Mouse (Mus musculus) heart, postnatal 10 days (tissue): ENCODE measurements around the gene Cab39. TPM values are rescaled to one million over a fixed set of nuclear protein-coding genes. Genes with fewer than 3 reads are reported as not detected.
"Not testable (repeated sequence)": the region's sequence is repeated elsewhere in the genome, so short reads cannot be mapped to it uniquely, and the experiment has no call there.

Experiments
- DNase-seq, 2 experiments: peaks; one replicate each; pipeline ENCODE4 v3.0.0; 2021
- intact Hi-C: fragments of 180-260 bp; cut with DNase I; formaldehyde crosslinking; loops from one replicate; pipeline ENCODE4 v1.15.1; 2025
- total RNA-seq, 2 experiments: library from RNA; stranded (reverse); gene quantifications; 2 replicates each; pipeline ENCODE4 v1.2.3; 2021

Gene Cab39
- total RNA-seq, 2 experiments from 2014 or later = 106 to 108 TPM

DNA sequence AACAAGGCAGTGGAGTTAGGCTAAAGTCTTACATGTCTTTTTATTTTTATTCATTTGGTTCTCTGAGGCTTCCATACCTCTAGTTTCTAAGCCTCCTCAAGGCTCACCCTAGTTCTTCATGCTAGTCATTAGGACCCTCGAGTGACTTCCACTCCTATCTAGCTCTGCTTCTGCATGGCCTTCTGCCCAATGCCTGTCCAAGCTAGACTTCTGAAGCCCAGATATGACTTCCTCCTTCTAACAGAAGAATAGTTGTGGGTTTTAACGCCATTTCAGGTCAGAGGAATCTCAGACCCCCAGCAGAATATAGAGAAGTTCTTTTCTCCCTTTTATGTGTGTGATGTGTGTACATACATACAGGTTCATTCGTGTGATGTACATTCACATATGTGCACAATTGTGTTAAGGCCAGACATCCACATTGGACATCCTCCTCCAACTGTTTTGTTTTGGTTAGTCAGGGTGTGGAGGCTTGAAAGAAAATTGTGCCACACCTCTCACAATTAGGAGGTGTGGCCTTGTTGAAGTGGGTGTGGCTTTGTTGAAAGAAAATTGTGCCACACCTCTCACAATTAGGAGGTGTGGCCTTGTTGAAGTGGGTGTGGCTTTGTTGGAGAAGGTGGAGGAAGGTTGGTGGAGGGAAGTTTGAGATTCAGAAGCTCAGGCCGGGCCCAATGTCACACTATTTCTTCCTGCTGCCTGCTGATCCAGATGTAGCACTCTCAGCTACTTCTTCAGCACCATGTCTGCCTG lies 13.6 kb upstream of the Cab39 start:
- no peak for DNase-seq
- intact Hi-C loops = no loop called here

GRCm38 (mm10) chr1:85790565-85790964 lies 2.7 kb upstream of the Cab39 start:
- DNase-seq = no peak
- intact Hi-C loops = no loop called here

- intact Hi-C loops = no loop called here
These were observed 1.8 kb upstream of the Cab39 start for GRCm38 (mm10) chr1:85791476-85791875.

DNA sequence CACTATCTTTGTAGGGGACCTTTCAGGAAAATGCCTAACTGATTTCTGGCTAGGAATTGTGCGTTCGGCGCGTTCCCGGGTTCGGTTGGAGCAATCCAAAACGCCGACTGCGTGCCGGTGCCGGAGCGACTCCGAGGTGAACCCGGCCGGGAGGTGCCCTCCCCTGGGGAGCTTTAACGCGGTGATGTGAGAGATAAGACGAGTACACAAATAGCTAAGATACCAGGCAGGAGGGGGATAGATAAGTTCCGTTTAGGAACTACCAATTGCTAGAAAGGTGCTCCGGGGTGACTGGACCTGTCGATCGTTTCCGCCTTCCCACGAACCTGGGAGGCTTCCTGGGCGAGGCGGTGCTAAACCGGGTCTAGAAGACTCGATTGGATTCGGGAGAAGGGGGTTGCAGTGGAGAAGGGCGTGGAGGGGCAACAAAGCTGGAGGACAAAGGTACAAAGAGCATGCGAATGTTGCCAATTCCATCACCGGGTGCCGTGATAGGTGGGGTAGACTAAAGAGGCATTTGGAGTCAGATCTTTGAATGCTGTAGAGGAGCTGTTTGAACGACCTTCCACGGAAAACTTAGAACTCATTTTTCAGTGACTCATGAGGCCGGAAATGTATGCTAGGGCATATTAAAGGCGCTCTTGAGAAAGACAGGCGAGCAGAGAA lies 998 bp downstream of the Cab39 start:
- intact Hi-C loops = loop anchor here (2.0 kb wide), 1 partner anchor 49 kb away; no protein-coding TSS in a partner anchor
- peak; percentile 54 to 66 for DNase-seq

More at GRCm38 (mm10) chr1:85791476-85791875, 1.8 kb upstream of the Cab39 start:
- no peak for DNase-seq

DNA sequence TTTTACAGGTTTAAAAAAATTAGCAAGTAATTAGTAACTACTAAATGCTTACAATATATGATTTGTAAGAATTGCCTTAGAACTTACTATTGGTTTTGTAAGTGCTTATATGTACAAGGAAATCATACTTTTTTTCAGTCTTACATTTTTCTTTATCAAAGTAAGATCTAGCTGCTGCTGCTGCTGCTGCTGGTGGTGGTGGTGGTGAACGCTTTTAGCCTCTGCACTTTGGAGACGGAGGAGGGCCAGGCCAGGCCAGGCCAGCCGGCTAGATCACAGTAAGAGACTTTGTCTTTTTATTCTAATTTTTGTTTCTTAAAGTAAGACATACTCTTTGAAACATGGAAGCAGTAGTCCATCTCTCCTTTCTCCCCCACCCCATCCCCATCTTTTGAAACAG lies 2.0 kb downstream of the Cab39 start:
- DNase-seq = no peak
- intact Hi-C loops = loop anchor here (2.0 kb wide), 1 partner anchor 48 kb away; no protein-coding TSS in a partner anchor

GRCm38 (mm10) chr1:85799776-85800175 lies 6.5 kb downstream of the Cab39 start:
- no peak for DNase-seq
- intact Hi-C loops = no loop called here

DNA sequence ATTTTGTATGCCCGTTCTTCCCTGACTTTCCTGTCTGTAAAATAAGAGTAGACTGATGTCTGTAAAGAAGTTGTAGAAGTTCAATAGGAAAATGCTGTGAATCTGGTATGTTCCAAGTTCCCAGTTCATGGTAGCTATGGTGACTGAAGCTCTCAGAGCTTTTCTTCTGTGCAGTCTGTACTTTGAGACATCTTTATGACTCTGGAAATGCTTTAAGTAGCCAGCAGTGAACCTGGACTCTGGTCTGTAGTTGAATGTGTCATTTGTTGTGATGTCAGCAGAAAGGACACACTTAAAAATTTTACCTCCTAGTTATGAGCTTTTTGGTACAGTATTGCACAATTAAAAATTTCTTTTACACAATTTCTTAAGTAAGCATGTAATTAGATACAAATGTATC lies 9.3 kb downstream of the Cab39 start:
- intact Hi-C loops = no loop called here
- DNase-seq = no peak

DNA sequence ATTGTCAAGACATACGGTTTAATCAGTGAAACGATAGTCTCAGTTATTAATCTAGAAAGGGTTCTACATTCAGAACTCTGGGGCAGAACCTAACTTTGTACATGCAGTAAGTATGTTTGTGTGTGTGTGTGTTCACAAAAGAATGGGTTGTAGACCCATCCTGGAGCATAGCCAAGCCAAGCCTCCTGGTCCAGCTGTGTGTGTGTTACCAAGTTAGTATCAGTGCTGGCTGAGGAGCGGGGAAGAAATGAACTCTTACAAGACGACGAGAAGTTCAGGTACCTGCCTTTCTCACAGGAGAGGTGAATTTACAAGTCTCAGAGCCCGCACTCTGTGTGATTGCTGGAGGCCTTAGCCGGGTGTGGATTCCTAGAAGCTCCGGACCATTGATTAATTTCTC lies 11.3 kb downstream of the Cab39 start:
- intact Hi-C loops = no loop called here
- no peak for DNase-seq

GRCm38 (mm10) chr1:85809256-85809655 lies 16.0 kb downstream of the Cab39 start:
- intact Hi-C loops = no loop called here
- DNase-seq = no peak

DNA sequence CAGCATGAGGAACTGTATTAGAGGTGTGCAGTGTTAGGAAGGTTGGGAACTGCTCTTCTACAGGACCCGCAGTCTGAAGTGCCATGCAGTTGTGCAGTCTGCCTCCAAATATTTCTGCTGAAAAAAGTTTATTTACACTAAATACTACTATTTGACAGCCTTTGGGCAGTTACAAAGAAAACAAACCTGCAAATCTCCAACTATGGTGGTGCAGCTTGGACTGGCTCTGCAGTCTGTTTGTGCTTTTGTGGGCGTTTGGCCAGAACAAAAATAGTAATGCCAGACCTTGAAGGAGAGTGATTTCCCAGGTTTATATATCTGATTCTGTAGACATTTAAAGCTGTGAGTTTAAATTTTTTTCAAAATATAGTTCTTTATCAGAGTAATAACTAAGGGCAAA lies 17.1 kb downstream of the Cab39 start:
- intact Hi-C loops = no loop called here
- DNase-seq = peak; percentile 64 to 68

GRCm38 (mm10) chr1:85810787-85811186 lies 17.5 kb downstream of the Cab39 start:
- intact Hi-C loops = no loop called here
- no peak for DNase-seq

DNA sequence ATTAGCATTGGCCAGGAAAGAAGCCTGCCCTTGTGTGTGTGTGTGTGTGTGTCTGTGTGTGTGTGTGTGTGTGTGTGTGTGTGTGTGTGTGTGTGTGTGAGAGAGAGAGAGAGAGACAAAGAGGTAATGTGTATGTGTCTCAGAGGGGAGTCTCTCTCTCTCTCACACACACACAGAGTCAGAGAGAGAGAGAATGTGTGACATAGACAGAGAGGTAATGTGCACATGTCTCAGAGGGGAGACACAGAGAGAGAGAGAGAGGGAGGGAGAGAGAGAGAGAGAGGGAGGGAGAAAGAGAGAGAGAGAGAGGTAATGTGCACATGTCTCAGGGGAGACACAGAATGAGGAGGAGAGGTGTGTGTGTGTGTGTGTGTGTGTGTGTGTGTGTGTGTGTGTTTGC lies 21.0 kb downstream of the Cab39 start:
- intact Hi-C loops, DNase-seq: not testable (repeated sequence)

GRCm38 (mm10) chr1:85818121-85818520 lies 24.9 kb downstream of the Cab39 start:
- intact Hi-C loops = no loop called here
- no peak for DNase-seq

DNA sequence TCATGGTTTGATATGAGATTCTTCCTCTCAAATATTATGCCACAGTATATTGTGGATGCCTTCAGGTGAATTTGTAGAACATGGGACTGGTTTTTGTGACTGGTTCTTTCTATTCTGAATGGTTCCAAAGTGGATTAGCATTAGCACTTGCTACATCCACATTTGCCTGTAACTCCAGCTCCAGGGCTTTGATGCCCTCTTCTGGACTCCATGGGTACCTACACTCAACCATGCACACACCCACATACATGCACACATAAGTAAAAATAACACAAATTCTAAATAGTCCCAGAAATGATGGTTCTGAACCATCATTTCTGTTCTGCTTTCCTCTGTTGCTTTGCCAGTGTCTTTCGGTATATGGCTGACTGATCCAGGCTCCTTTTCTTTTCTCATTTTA lies 26.5 kb downstream of the Cab39 start:
- no peak for DNase-seq
- intact Hi-C loops = no loop called here

- DNase-seq = no peak
- intact Hi-C loops = no loop called here
These were observed 29.0 kb downstream of the Cab39 start for GRCm38 (mm10) chr1:85822239-85822638.

- DNase-seq = no peak
- intact Hi-C loops = no loop called here
These were observed 31.7 kb downstream of the Cab39 start for GRCm38 (mm10) chr1:85824905-85825304.

DNA sequence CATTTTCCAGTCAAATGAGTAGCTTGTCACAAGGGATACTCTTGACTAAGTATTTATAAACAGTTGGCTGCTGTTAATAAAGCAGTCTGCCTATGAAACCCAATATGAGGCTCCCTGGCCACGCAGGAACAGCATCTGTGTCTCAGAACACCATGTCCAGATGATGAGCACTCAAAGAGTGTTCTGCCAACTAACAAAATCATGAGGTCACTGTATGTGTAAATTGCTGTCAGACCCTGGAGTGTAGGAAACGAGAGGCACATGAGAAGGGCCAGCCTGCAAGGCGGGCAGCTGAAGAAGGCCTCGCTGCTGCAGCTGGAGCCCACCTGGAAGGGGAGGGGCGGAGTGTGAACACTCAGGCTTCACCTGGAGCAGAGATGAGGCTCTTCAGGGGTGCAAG lies 33.9 kb downstream of the Cab39 start:
- intact Hi-C loops = no loop called here
- no peak for DNase-seq

DNA sequence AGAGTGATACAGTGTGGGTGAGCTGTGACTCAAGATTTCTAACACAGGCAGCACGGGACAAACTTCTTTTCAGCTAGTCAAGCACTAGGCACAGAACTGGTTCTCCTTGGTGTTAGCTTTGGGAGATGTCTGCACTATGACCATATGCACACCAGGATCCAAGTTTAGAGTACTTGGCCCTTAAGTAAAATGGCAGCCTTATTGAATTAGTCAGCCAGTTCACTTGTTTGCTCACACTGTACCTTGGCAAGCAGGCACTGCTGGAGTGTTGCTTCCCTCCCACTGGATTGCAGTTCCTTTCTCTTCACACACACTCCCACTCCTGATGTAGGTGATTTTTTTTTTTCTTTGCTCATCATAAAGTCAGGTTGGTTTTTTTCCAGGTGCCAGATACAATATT lies 35.8 kb downstream of the Cab39 start:
- no peak for DNase-seq
- intact Hi-C loops = no loop called here

GRCm38 (mm10) chr1:85838056-85838455 lies 44.8 kb downstream of the Cab39 start:
- intact Hi-C loops = no loop called here
- no peak for DNase-seq

GRCm38 (mm10) chr1:85839356-85839755 lies 46.1 kb downstream of the Cab39 start:
- intact Hi-C loops = no loop called here
- DNase-seq = no peak

DNA sequence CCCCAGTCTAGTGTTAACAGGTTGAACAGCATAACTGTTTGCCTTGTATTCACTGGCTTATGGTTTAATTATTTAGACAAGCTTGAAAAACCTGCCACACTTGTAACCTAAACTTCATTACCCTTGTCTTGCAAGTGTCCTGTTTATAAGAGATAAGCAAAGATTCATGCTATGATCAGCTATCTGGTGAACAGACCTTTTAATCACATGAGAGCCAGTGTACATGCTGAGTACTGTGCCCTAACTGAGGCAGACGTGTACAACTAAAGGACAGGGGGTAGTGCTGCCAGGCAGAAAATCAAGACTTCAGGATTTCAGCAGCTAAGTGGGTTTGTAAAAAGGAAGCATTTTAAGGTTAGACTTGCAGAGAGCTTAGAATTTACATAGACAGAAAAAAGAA lies 46.5 kb downstream of the Cab39 start:
- intact Hi-C loops = loop anchor here (10.0 kb wide), 1 partner anchor 105 kb away; no protein-coding TSS in a partner anchor
- no peak for DNase-seq

DNA sequence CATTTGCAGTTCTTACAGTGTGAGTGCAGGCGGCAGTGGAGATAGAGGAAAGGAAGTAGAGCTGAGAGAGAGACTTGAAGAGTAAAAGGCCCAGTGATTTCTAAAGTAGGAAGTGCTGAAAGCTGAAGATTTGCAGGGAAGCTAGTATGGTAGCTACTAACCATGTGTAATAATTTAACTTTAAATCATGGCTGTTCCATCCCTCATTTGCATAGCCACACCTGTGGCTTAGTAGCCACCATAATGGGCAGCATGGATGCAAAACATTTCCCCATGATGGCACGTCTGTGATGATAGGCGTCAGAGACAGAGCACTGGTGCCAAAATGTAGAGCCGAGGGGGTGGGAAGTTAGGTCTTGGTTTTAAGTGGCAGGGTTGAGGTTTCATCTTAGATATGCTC lies 47.2 kb downstream of the Cab39 start:
- no peak for DNase-seq
- intact Hi-C loops = loop anchor here (10.0 kb wide), 1 partner anchor 106 kb away; no protein-coding TSS in a partner anchor
